Mouse (Mus musculus) CH12.LX (cell line): ENCODE data around the gene Atp6ap1l. TPM values are rescaled to one million over a fixed set of nuclear protein-coding genes. Genes with fewer than 3 reads are reported as not detected.

ENCODE experiments used
- DNase-seq: peaks from one replicate; pipeline ENCODE4 v3.0.0-alpha.2; 2013; ENCODE audit errors: extremely low read depth
- H3K27ac ChIP-seq: 2 replicates; pipeline ENCODE4 v1.5.1; 2012; ENCODE audit warnings: low read depth, mild to moderate bottlenecking, control low read depth, moderate library complexity; ENCODE audit not compliant: insufficient read depth
- H3K27me3 ChIP-seq: replicated peaks from 2 replicates; pipeline ENCODE3; 2012; ENCODE audit warnings: inconsistent platforms
- H3K36me3 ChIP-seq, 2 experiments: replicated peaks in 1 of 2; 2 replicates each; pipeline versions ENCODE3 to v1.6.1; 2012; ENCODE audit warnings: inconsistent platforms in 1 of 2, low read length in 1 of 2, mild to moderate bottlenecking in 1 of 2, mixed read lengths in 1 of 2, moderate library complexity in 1 of 2; ENCODE audit not compliant: control insufficient read depth in 1 of 2, insufficient read depth in 1 of 2
- H3K4me1 ChIP-seq, 2 experiments: 2 replicates each; pipeline ENCODE4 v1.6.1; 2012; ENCODE audit warnings: inconsistent platforms in 1 of 2, moderate library complexity in 1 of 2; ENCODE audit not compliant: insufficient read depth in 2 of 2, control insufficient read depth in 1 of 2
- H3K4me2 ChIP-seq: 2 replicates; pipeline ENCODE4 v1.6.1; 2012; ENCODE audit warnings: low read depth, mild to moderate bottlenecking, control low read depth; ENCODE audit not compliant: poor library complexity, insufficient read depth, severe bottlenecking
- H3K4me3 ChIP-seq, 3 experiments: fragments of 150-350 bp in 1 of 3; sonication (generic) in 1 of 3; replicated peaks in 1 of 3; 2 replicates each; pipeline versions ENCODE3 to v1.5.1; 2011 to 2012; ENCODE audit warnings: low read depth in 2 of 3, low read length in 2 of 3, mild to moderate bottlenecking in 2 of 3, moderate library complexity in 2 of 3, control low read depth in 1 of 3, improper control_type of control experiment in 1 of 3, inconsistent platforms in 1 of 3, mixed read lengths in 1 of 3; ENCODE audit not compliant: poor library complexity in 1 of 3
- H3K79me2 ChIP-seq: replicated peaks from 2 replicates; pipeline ENCODE4 v1.6.1; 2012; ENCODE audit warnings: mild to moderate bottlenecking, moderate library complexity; ENCODE audit not compliant: control insufficient read depth, poor library complexity, insufficient read depth, severe bottlenecking; ENCODE audit errors: extremely low read depth
- H3K9ac ChIP-seq: 2 replicates; pipeline ENCODE4 v1.6.1; 2012; ENCODE audit warnings: low read depth, mild to moderate bottlenecking, control low read depth, moderate library complexity; ENCODE audit not compliant: insufficient read depth
- H3K9me3 ChIP-seq: replicated peaks from 2 replicates; pipeline ENCODE3; 2012; ENCODE audit warnings: low read length, inconsistent platforms, mixed read lengths
- BHLHE40 ChIP-seq: IDR thresholded peaks from 2 replicates; pipeline ENCODE4 v1.6.1; 2011; ENCODE audit warnings: mild to moderate bottlenecking, low read depth, low read length, improper control_type of control experiment
- CHD1 ChIP-seq: IDR thresholded peaks from 2 replicates; pipeline ENCODE4 v1.6.1; 2012; ENCODE audit warnings: low read depth, low read length, improper control_type of control experiment, inconsistent platforms
- CHD2 ChIP-seq: IDR thresholded peaks from 2 replicates; pipeline ENCODE4 v1.6.1; 2011; ENCODE audit warnings: low read length, improper control_type of control experiment
- CTCF ChIP-seq, 2 experiments: IDR thresholded peaks in 1 of 2; conservative IDR thresholded peaks in 1 of 2; 2 replicates each; pipeline ENCODE4 v1.5.1; 2011 to 2012; ENCODE audit warnings: low read depth in 2 of 2, low read length in 2 of 2, improper control_type of control experiment in 1 of 2, inconsistent platforms in 1 of 2, mild to moderate bottlenecking in 1 of 2, moderate library complexity in 1 of 2
- E2F4 ChIP-seq: IDR thresholded peaks from 2 replicates; pipeline ENCODE4 v1.6.1; 2011; ENCODE audit warnings: low read depth, low read length, improper control_type of control experiment; ENCODE audit not compliant: insufficient replicate concordance
- ELF1 ChIP-seq: IDR thresholded peaks from 2 replicates; pipeline ENCODE4 v1.6.1; 2014; ENCODE audit warnings: low read depth, mild to moderate bottlenecking, inconsistent platforms, low read length, improper control_type of control experiment
- EP300 ChIP-seq: IDR thresholded peaks from 2 replicates; pipeline ENCODE4 v1.6.1; 2011; ENCODE audit warnings: low read length, improper control_type of control experiment
- ETS1 ChIP-seq: conservative IDR thresholded peaks from 2 replicates; pipeline ENCODE4 v1.6.1; 2012; ENCODE audit warnings: low read depth, mild to moderate bottlenecking, inconsistent platforms, low read length, improper control_type of control experiment, moderate library complexity
- GABPA ChIP-seq: IDR thresholded peaks from 2 replicates; pipeline ENCODE4 v1.6.1; 2012; ENCODE audit warnings: low read depth, low read length, improper control_type of control experiment, inconsistent platforms; ENCODE audit not compliant: insufficient replicate concordance
- HCFC1 ChIP-seq: IDR thresholded peaks from 2 replicates; pipeline ENCODE4 v1.6.1; 2012; ENCODE audit warnings: low read depth, mild to moderate bottlenecking, inconsistent platforms, low read length, improper control_type of control experiment
- IRF4 ChIP-seq: IDR thresholded peaks from 2 replicates; pipeline ENCODE4 v1.6.1; 2014; ENCODE audit warnings: low read depth, mild to moderate bottlenecking, inconsistent platforms, low read length, improper control_type of control experiment
- JUN ChIP-seq: IDR thresholded peaks from 2 replicates; pipeline ENCODE4 v1.6.1; 2011; ENCODE audit warnings: low read depth, mild to moderate bottlenecking, low read length, improper control_type of control experiment, moderate library complexity; ENCODE audit not compliant: insufficient read depth
- JUND ChIP-seq: conservative IDR thresholded peaks from 2 replicates; pipeline ENCODE4 v1.6.1; 2011; ENCODE audit warnings: low read depth, low read length, improper control_type of control experiment
- KAT2A ChIP-seq: IDR thresholded peaks from 2 replicates; pipeline ENCODE4 v1.6.1; 2012; ENCODE audit warnings: low read length, improper control_type of control experiment, inconsistent platforms; ENCODE audit not compliant: insufficient replicate concordance
- MAFK ChIP-seq: IDR thresholded peaks from 2 replicates; pipeline ENCODE4 v1.6.1; 2011; ENCODE audit warnings: low read length, improper control_type of control experiment; ENCODE audit not compliant: insufficient replicate concordance
- MAX ChIP-seq: IDR thresholded peaks from 2 replicates; pipeline ENCODE4 v1.6.1; 2011; ENCODE audit warnings: low read length, improper control_type of control experiment
- MAZ ChIP-seq: IDR thresholded peaks from 2 replicates; pipeline ENCODE4 v1.6.1; 2012; ENCODE audit warnings: low read depth, mild to moderate bottlenecking, inconsistent platforms, low read length, improper control_type of control experiment, moderate library complexity
- MEF2A ChIP-seq: IDR thresholded peaks from 2 replicates; pipeline ENCODE4 v1.6.1; 2014; ENCODE audit warnings: low read depth, mild to moderate bottlenecking, inconsistent platforms, low read length, improper control_type of control experiment, borderline replicate concordance
- MXI1 ChIP-seq: IDR thresholded peaks from 2 replicates; pipeline ENCODE4 v1.6.1; 2011; ENCODE audit warnings: mild to moderate bottlenecking, low read depth, low read length, improper control_type of control experiment
- MYC ChIP-seq: IDR thresholded peaks from 2 replicates; pipeline ENCODE4 v1.6.1; 2011; ENCODE audit warnings: low read depth, mild to moderate bottlenecking, improper control_type of control experiment, low read length
- NELFE ChIP-seq: IDR thresholded peaks from 2 replicates; pipeline ENCODE4 v1.6.1; 2011; ENCODE audit warnings: low read depth, low read length, improper control_type of control experiment
- NRF1 ChIP-seq: IDR thresholded peaks from 2 replicates; pipeline ENCODE4 v1.6.1; 2014; ENCODE audit warnings: low read depth, mild to moderate bottlenecking, inconsistent platforms, low read length, improper control_type of control experiment, moderate library complexity
- PAX5 ChIP-seq: IDR thresholded peaks from 2 replicates; pipeline ENCODE4 v1.6.1; 2012; ENCODE audit warnings: low read length, inconsistent platforms, mixed read lengths
- POLR2A ChIP-seq: IDR thresholded peaks from 2 replicates; pipeline ENCODE4 v1.6.1; 2011; ENCODE audit warnings: low read depth, mild to moderate bottlenecking, improper control_type of control experiment, low read length
- POLR2AphosphoS2 ChIP-seq: IDR thresholded peaks from 2 replicates; pipeline ENCODE4 v1.6.1; 2011; ENCODE audit warnings: low read depth, low read length, improper control_type of control experiment
- RAD21 ChIP-seq: IDR thresholded peaks from 2 replicates; pipeline ENCODE4 v1.6.1; 2011; ENCODE audit warnings: low read depth, mild to moderate bottlenecking, low read length, improper control_type of control experiment, moderate library complexity
- RCOR1 ChIP-seq: conservative IDR thresholded peaks from 2 replicates; pipeline ENCODE4 v1.6.1; 2012; ENCODE audit warnings: low read depth, mild to moderate bottlenecking, inconsistent platforms, low read length, improper control_type of control experiment
- SIN3A ChIP-seq: IDR thresholded peaks from 2 replicates; pipeline ENCODE4 v1.6.1; 2012; ENCODE audit warnings: low read length, improper control_type of control experiment, inconsistent platforms
- SMC3 ChIP-seq: IDR thresholded peaks from 2 replicates; pipeline ENCODE4 v1.6.1; 2011; ENCODE audit warnings: low read depth, low read length, improper control_type of control experiment
- TBP ChIP-seq: conservative IDR thresholded peaks from 2 replicates; pipeline ENCODE4 v1.6.1; 2011; ENCODE audit warnings: low read depth, low read length, improper control_type of control experiment
- TCF12 ChIP-seq: IDR thresholded peaks from 2 replicates; pipeline ENCODE4 v1.6.1; 2014; ENCODE audit warnings: low read depth, mild to moderate bottlenecking, inconsistent platforms, low read length, improper control_type of control experiment
- UBTF ChIP-seq: IDR thresholded peaks from 2 replicates; pipeline ENCODE4 v1.6.1; 2012; ENCODE audit warnings: low read depth, mild to moderate bottlenecking, inconsistent platforms, low read length, improper control_type of control experiment, moderate library complexity
- USF2 ChIP-seq: conservative IDR thresholded peaks from 2 replicates; pipeline ENCODE4 v1.6.1; 2011; ENCODE audit warnings: low read depth, low read length, improper control_type of control experiment
- ZC3H11A ChIP-seq: IDR thresholded peaks from 2 replicates; pipeline ENCODE4 v1.6.1; 2012; ENCODE audit warnings: low read depth, mild to moderate bottlenecking, inconsistent platforms, low read length, improper control_type of control experiment
- ZKSCAN1 ChIP-seq: IDR thresholded peaks from 2 replicates; pipeline ENCODE4 v1.6.1; 2012; ENCODE audit warnings: low read depth, inconsistent platforms, low read length, improper control_type of control experiment, borderline replicate concordance
- ZMIZ1 ChIP-seq: IDR thresholded peaks from 2 replicates; pipeline ENCODE4 v1.6.1; 2012; ENCODE audit warnings: low read depth, mild to moderate bottlenecking, inconsistent platforms, low read length, improper control_type of control experiment
- ZNF384 ChIP-seq: IDR thresholded peaks from 2 replicates; pipeline ENCODE4 v1.6.1; 2012; ENCODE audit warnings: low read depth, low read length, improper control_type of control experiment, inconsistent platforms
- dilution Hi-C: fragments of 300-500 bp; cut with MboI; formaldehyde crosslinking; loops from 2 replicates; pipeline ENCODE4 v1.14.3; 2020; ENCODE audit warnings: low sequenced_read_pairs; ENCODE audit not compliant: extremely low pct_unique_long_range_greater_than_20kb, extremely low pct_ligation_motif_present
- in situ Hi-C: fragments of 300-500 bp; cut with MboI; formaldehyde crosslinking; loops from 3 replicates; pipeline ENCODE4 v1.14.3; 2019; ENCODE audit warnings: low sequenced_read_pairs, low pct_ligation_motif_present, low pct_unique_long_range_greater_than_20kb, mixed read lengths
- polyA plus RNA-seq: library from polyadenylated mRNA; unstranded; fragments of >175 nt; gene quantifications from 2 replicates; pipeline ENCODE4 v1.2.1, GENCODE M21; 2012; ENCODE audit warnings: low read depth; ENCODE audit not compliant: insufficient read length
- total RNA-seq, 2 experiments: library from RNA; depleted of rRNA; stranded (reverse); fragments of 300-350 nt in 1 of 2; fragments of >200 nt in 1 of 2; gene quantifications; 2 replicates each; pipeline ENCODE4 v1.2.3; 2012 to 2014

Gene Atp6ap1l
- total and polyA plus RNA-seq, 3 experiments, result not detected

DNA sequence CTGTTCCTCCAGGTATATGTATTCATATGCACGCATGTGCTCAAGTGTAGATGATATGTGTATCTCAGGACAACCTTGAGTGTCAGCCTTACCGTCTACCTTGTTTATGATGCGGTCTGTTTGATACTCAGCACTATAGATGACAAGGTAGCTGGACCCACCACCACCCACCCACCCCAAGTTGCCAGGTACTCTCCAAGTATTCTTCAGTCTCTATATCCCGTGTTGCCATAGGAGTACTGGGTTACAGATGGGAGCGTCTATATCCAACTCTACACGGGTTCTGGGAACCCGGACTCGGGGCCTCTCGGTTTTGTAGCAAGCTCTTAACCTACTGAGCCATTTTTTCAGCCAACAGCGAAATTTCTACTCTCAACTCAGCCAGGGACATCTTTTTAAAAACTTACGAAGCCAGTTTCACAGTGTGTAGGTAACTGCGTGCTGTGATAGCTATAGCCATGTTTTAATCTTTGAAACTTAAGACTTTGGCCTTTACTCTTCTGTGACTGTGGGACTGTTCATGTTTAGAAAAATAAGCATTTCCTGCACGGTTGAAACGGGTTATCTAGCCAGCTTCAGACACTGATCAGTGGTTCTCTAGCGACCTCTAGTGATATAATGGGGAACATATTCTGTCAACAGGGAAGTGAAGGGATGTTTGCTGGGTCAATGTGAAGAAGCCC, 64.5 kb downstream of the Atp6ap1l start:
- no peaks in the 10 kb centered on the region for H3K79me2 ChIP-seq
- H3K4me3 ChIP-seq, result no peak overlapping the region
- H3K9me3 ChIP-seq, result no peaks in the 10 kb centered on the region
- TF ChIP-seq CHD2 (no peak), BHLHE40 (no peak), MAZ (no peak), POLR2A (no peak), MYC (no peak), EP300 (no peak), MXI1 (no peak), USF2 (no peak), ZMIZ1 (no peak), PAX5 (no peak), NRF1 (no peak), JUND (no peak), HCFC1 (no peak), TCF12 (no peak), CHD1 (no peak), SMC3 (peak; percentile 71), MAFK (no peak), E2F4 (no peak), JUN (no peak), RCOR1 (no peak), POLR2AphosphoS2 (no peak), ZKSCAN1 (no peak), IRF4 (no peak), CTCF (conservative IDR thresholded peaks at IDR 0.05 in 1 of 2, IDR thresholded peaks at IDR 0.05 in 1 of 2; ENCODE audit: low read depth in 2 of 2, low read length in 2 of 2) (peak; percentile 90 to 95), UBTF (no peak), RAD21 (peak; percentile 97), ELF1 (peak; percentile 48; the same call in 1 of the 2 replicates), ZC3H11A (peak; percentile 23; the same call in 1 of the 2 replicates), TBP (no peak), MEF2A (no peak), ETS1 (no peak), ZNF384 (no peak), GABPA (no peak), KAT2A (no peak), NELFE (no peak), SIN3A (no peak), MAX (no peak)
- H3K4me2 ChIP-seq, result no peak overlapping the region
- H3K27me3 ChIP-seq, result no peaks in the 10 kb centered on the region
- H3K27ac ChIP-seq, result no peak overlapping the region
- in situ Hi-C loops, result loop anchor here (25.0 kb wide), 1 partner anchor 1153 kb away; no protein-coding TSS in a partner anchor
- dilution Hi-C loops, result no loop called here
- peak; percentile 78 for DNase-seq
- H3K36me3 ChIP-seq, result no peaks in the 10 kb centered on the region
- H3K4me1 ChIP-seq, result no peaks in the 10 kb centered on the region; a peak in 1 of 4 replicates
- no peak overlapping the region for H3K9ac ChIP-seq
